Comparison of ENCODE assay signal across 9 mouse cellular contexts in the genomic region with DNA sequence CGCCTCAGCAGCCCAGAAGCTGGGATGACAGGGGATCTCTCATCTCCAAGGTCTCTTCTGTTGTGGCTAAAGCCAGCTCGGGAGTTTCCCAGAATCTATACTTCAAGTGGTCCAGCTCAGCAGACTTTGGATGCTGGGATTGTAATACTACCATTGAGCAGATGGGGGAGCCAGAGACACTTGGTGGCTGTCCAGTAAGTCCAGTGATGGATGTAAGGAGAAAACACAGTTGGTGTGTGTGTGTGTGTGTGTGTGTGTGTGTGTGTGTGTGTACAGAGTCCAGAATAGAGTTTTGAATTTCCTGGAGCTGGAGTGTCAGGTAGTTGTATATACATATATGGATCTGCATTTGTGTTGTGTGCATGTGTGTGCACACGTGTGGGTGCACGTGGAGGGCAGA. TPM values are rescaled to one million over a fixed set of nuclear protein-coding genes. Genes with fewer than 3 reads are reported as not detected.
A peak's percentile ranks its signal among the peaks of the same experiment; 100 is the strongest.
DNase-seq lines count a peak whose midpoint lies in the region; ATAC-seq and TF ChIP-seq lines count a peak whose summit lies in the region.
"Had no signal": no experiment of that assay in that cellular context is flagged by ENCODE, and none has a peak within 500 bp of the region (broad histone marks: within the 10 kb centered on the region; RNA-seq: fewer than 3 reads in every experiment).

No protein-coding gene starts in this region.

- no peak overlapping the region for H3K4me2 ChIP-seq in lung, embryonic 14.5 days
- H3K4me2 ChIP-seq: limb, embryonic 15.5 days had no signal

- no peak overlapping the region for H3K4me3 ChIP-seq in E14TG2a.4 (replicated peaks; ENCODE audit: low read length)
- H3K4me3 ChIP-seq in lung, embryonic 14.5 days (ENCODE audit: low read depth, low read length), result no peak overlapping the region
- H3K4me3 ChIP-seq: limb, embryonic 15.5 days had no signal

- H3K9ac ChIP-seq in lung, embryonic 14.5 days, result no peak overlapping the region
- H3K9ac ChIP-seq: limb, embryonic 15.5 days had no signal

- H3K36me3 ChIP-seq in E14TG2a.4 (ENCODE audit: insufficient read depth, low read length), result no peaks in the 10 kb centered on the region
- no peaks in the 10 kb centered on the region for H3K36me3 ChIP-seq in lung, embryonic 14.5 days (ENCODE audit: insufficient read depth)
- H3K36me3 ChIP-seq: limb, embryonic 15.5 days had no signal

- WGBS in lung, embryonic 14.5 days, result 44% methylated on average over 4 of the region's 4 CpGs

- peak; percentile 52; the same call in 1 of the 2 replicates for ATAC-seq in lung, embryonic 14.5 days (ENCODE audit: insufficient read depth)
- ATAC-seq in activated CD4-positive, CD25-positive, alpha-beta regulatory T cell, adult 4 months, result no peak

- H3K9me3 ChIP-seq in E14TG2a.4 (ENCODE audit: low read length), result no peaks in the 10 kb centered on the region
- no peaks in the 10 kb centered on the region for H3K9me3 ChIP-seq in lung, embryonic 14.5 days (ENCODE audit: low read depth, low read length)
- H3K9me3 ChIP-seq: limb, embryonic 15.5 days had no signal

- H3K27me3 ChIP-seq in E14TG2a.4 (ENCODE audit: insufficient read depth, low read length), result no peaks in the 10 kb centered on the region
- H3K27me3 ChIP-seq in lung, embryonic 14.5 days (ENCODE audit: insufficient read depth, low read length), result no peaks in the 10 kb centered on the region
- H3K27me3 ChIP-seq: limb, embryonic 15.5 days had no signal

- peak; percentile 87 for TF ChIP-seq CTCF in E14TG2a.4 (conservative IDR thresholded peaks at IDR 0.05; ENCODE audit: low read length)
- TF ChIP-seq CTCF in lung, embryonic 14.5 days (IDR thresholded peaks at IDR 0.05; ENCODE audit: low read depth), result peak; percentile 91

- no peak overlapping the region for H3K27ac ChIP-seq in lung, embryonic 14.5 days (ENCODE audit: low read depth)
- H3K27ac ChIP-seq: limb, embryonic 15.5 days had no signal

- H3K4me1 ChIP-seq in E14TG2a.4 (replicated peaks; ENCODE audit: low read depth, low read length), result no peaks in the 10 kb centered on the region
- no peaks in the 10 kb centered on the region for H3K4me1 ChIP-seq in lung, embryonic 14.5 days (ENCODE audit: insufficient read depth)
- H3K4me1 ChIP-seq: limb, embryonic 15.5 days had no signal

- DNase-seq in 3134 (ENCODE audit: extremely low read depth, insufficient read length, low spot score), result peak; percentile 31
- peak; percentile 55 for DNase-seq in c-Kit-positive CD71-positive TER-119-negative erythroid progenitor cells, embryonic 14.5 days (ENCODE audit: low read depth)
- DNase-seq in frontal cortex, postnatal 14 days (ENCODE audit: low spot score in 2 of 2), result peak; percentile 58 to 72
- peak; percentile 62 to 90 for DNase-seq in layer of hippocampus, adult 18-20 months (ENCODE audit: low spot score in 2 of 2)
- DNase-seq in lung, embryonic 14.5 days, result peak; percentile 86
- peak; percentile 89 to 92 for DNase-seq in right cerebral cortex, adult 2 months (ENCODE audit: low spot score in 2 of 2)

RNA-seq across cellular contexts. Expression of a gene that starts 32.9 kb away (rescaled TPM):
- total RNA-seq in layer of hippocampus, adult 18-20 months (2021), result not detected
- 0.18 and 0.28 TPM in 2 replicates for polyA plus RNA-seq in lung, embryonic 14.5 days (2014; fragmentation: Nextera tagmentation; extraction: Ambion mirVana)
- polyA plus RNA-seq in activated CD4-positive, CD25-positive, alpha-beta regulatory T cell, adult 4 months (2017; shearing (Covaris generic)), result not detected
- polyA plus RNA-seq: limb, embryonic 15.5 days had no signal

Comparison
In these comparisons a context has a peak if more than half of its experiments do, and no peak if none do; other contexts are left out.
1. DNase-seq: peak in every context shown above with its lines; median percentile 90 in right cerebral cortex, adult 2 months; 86 in lung, embryonic 14.5 days; 76 in layer of hippocampus, adult 18-20 months; 65 in frontal cortex, postnatal 14 days; 55 in c-Kit-positive CD71-positive TER-119-negative erythroid progenitor cells, embryonic 14.5 days; 31 in 3134.